Mouse (Mus musculus): ENCODE data around the gene Flt4. TPM values are rescaled to one million over a fixed set of nuclear protein-coding genes. Genes with fewer than 3 reads are reported as not detected.

The Flt4 gene
- total RNA-seq, 2 experiments from 2014 or later, result 2.8 to 4.3 TPM

DNA sequence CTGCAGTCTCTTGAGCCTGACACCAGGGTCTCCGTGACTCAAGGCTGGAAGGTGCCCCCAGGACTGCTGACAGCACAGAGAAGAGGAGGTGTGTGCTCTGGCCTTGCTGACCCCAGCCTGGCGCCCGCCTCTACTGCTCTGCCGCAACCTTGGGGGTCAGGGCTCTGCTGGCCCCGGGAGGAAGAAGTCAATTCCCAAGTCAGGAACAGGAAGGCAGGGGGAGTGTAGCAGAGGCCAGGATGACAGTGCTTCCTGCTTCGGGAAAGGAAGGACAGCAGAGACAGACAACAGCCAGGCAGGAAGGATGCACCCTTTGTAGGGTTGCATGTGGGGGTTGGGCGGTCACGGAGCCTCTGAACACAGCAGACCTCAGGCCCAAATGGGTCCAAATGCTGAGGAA is 9.4 kb downstream of the Flt4 start:
- H3K4me3 ChIP-seq, result no peak overlapping the region
- intact Hi-C loops (cut with DNase I), result no loop called here
- no peak overlapping the region for H3K27ac ChIP-seq
- no peak for TF ChIP-seq CTCF (IDR thresholded peaks at IDR 0.05)
- no peak for DNase-seq

DNA sequence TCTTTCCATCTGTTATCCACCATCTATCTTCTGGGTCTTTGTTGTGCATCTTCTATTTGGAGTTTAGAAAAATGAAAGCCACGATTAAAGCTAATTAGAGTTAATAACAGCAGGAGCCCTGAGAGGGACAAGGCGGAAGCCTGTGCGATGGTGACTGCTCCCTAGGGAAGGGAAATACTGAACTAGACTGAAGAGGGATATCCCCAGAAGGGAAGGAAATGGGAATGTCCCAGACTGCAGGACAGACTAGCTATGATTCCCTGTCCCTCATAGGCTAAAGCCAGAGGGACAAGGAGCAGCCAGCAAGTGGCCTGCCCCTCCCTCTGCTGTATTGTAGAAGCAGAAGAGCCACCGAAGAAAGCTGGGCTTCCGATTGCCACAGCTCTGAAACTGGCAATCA is 12.9 kb downstream of the Flt4 start:
- no peak for TF ChIP-seq CTCF (IDR thresholded peaks at IDR 0.05)
- Histone ChIP-seq H3K4me3 (no peak overlapping the region), H3K27ac (no peak overlapping the region)
- DNase-seq, result no peak
- intact Hi-C loops (cut with DNase I), result no loop called here

DNA sequence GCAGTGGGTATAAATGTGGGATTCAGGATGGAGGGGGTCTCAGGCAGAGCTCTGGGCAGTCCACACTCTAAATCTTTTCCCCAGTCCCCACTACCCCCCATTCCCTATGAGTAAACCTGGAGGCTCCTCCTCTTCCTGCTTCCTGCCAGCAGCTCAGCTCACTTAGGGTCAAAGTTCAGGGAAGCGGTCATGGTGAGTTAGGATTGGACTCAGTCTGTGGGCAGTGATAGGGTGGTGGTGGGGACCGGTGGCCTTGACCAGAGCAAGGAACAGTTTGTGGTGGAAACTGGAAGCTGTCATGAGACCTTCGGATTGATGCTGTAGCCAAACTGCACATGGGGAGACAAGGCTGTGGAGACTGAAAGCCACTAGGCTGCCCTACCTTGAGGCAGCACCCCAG is 15.1 kb downstream of the Flt4 start:
- Histone ChIP-seq H3K4me3 (no peak overlapping the region), H3K27ac (no peak overlapping the region)
- no peak for DNase-seq
- no peak for TF ChIP-seq CTCF (IDR thresholded peaks at IDR 0.05)
- intact Hi-C loops (cut with DNase I), result no loop called here

DNA sequence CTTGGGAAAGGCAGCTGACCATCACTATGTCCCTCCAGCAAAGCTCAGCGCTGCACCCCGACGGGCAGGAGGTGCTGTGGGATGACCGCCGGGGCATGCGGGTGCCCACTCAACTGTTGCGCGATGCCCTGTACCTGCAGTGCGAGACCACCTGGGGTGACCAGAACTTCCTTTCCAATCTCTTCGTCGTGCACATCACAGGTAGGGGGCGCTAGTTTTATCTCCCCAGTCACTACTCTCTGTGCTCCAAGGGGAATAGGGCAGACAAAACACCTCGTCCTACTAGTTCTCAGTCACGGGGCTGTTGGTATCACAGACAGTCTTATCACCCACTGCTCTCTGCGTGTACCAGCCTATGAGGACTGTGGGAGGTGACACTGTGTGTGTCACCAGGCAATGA is 16.8 kb downstream of the Flt4 start:
- TF ChIP-seq CTCF (IDR thresholded peaks at IDR 0.05), result no peak; the same call in 1 of the 2 replicates
- Histone ChIP-seq H3K27ac (no peak overlapping the region), H3K4me3 (no peak overlapping the region)
- DNase-seq, result no peak
- intact Hi-C loops (cut with DNase I), result no loop called here

GRCm38 (mm10) chr11:49626748-49627147 is 17.7 kb downstream of the Flt4 start:
- intact Hi-C loops (cut with DNase I), result no loop called here
- H3K4me3 ChIP-seq, result no peak overlapping the region
- DNase-seq, result no peak
- TF ChIP-seq CTCF (IDR thresholded peaks at IDR 0.05), result no peak
- H3K27ac ChIP-seq, result no peak overlapping the region

DNA sequence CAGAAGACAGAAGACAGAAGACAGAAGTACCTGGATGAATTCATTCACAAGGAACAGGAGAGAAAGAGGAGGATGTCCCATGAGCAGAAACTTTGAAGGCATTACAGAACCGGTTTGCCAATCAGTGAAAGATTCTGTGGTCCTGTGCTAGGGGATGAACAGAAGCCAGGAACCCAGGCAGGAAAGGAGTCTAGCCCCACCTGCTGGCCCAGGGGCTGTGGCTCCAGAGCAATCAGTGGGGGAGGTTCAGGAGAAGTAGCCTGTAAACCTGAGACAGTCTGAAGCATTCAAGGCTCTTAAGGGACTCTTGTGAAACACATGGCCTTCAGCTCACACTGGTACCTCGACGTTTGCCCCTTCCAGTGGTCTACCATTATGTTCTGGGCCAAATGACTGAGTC is 22.1 kb downstream of the Flt4 start:
- intact Hi-C loops (cut with DNase I), result no loop called here
- DNase-seq, result no peak
- TF ChIP-seq CTCF (IDR thresholded peaks at IDR 0.05), result peak; percentile 62
- Histone ChIP-seq H3K27ac (no peak overlapping the region), H3K4me3 (no peak overlapping the region)

GRCm38 (mm10) chr11:49632256-49632655 is 23.2 kb downstream of the Flt4 start:
- peak overlapping the region; percentile 48; the same call in 1 of the 2 replicates for H3K27ac ChIP-seq

GRCm38 (mm10) chr11:49634101-49634500 is 25.0 kb downstream of the Flt4 start:
- Histone ChIP-seq H3K27ac (no peak overlapping the region), H3K4me3 (no peak overlapping the region)
- no peak for DNase-seq
- intact Hi-C loops (cut with DNase I), result no loop called here
- no peak for TF ChIP-seq CTCF (IDR thresholded peaks at IDR 0.05)

More at GRCm38 (mm10) chr11:49632256-49632655, 23.2 kb downstream of the Flt4 start:
- DNase-seq, result no peak
- no peak overlapping the region for H3K4me3 ChIP-seq
- intact Hi-C loops (cut with DNase I), result no loop called here
- no peak for TF ChIP-seq CTCF (IDR thresholded peaks at IDR 0.05)

GRCm38 (mm10) chr11:49635671-49636070 is 26.6 kb downstream of the Flt4 start:
- no peak for DNase-seq
- intact Hi-C loops (cut with DNase I), result no loop called here
- Histone ChIP-seq H3K27ac (no peak overlapping the region), H3K4me3 (no peak overlapping the region)
- no peak for TF ChIP-seq CTCF (IDR thresholded peaks at IDR 0.05)

- DNase-seq, result no peak
- Histone ChIP-seq H3K4me3 (no peak overlapping the region), H3K27ac (no peak overlapping the region)
- peak; percentile 51 for TF ChIP-seq CTCF (IDR thresholded peaks at IDR 0.05)
- intact Hi-C loops (cut with DNase I), result no loop called here
Observed at GRCm38 (mm10) chr11:49636449-49636848, 27.4 kb downstream of the Flt4 start.

- no peak for TF ChIP-seq CTCF (IDR thresholded peaks at IDR 0.05)
- no peak overlapping the region for H3K4me3 ChIP-seq
- H3K27ac ChIP-seq, result no peak overlapping the region
- DNase-seq, result no peak
- intact Hi-C loops (cut with DNase I), result no loop called here
Observed at GRCm38 (mm10) chr11:49645677-49646076, 36.6 kb downstream of the Flt4 start.

GRCm38 (mm10) chr11:49650113-49650993 is 41.3 kb downstream of the Flt4 start:
- intact Hi-C loops (cut with DNase I), result loop anchor here (5.0 kb wide), 1 partner anchor 62 kb away; the partner anchor contains the start of gene Cnot6
- peak; percentile 30 for DNase-seq
- H3K27ac ChIP-seq, result peak overlapping the region; percentile 38; the same call in 1 of the 2 replicates
- peak; percentile 59 for TF ChIP-seq CTCF (IDR thresholded peaks at IDR 0.05)
- H3K4me3 ChIP-seq, result peak overlapping the region; percentile 22; the same call in 1 of the 2 replicates

- Histone ChIP-seq H3K27ac (peak overlapping the region; percentile 38; the same call in 1 of the 2 replicates), H3K4me3 (peak overlapping the region; percentile 22; the same call in 1 of the 2 replicates)
- no peak for TF ChIP-seq CTCF (IDR thresholded peaks at IDR 0.05)
- intact Hi-C loops (cut with DNase I), result loop anchor here (5.0 kb wide), 1 partner anchor 61 kb away; the partner anchor contains the start of gene Cnot6
- DNase-seq, result peak; percentile 49
Observed at GRCm38 (mm10) chr11:49650994-49651761, 42.1 kb downstream of the Flt4 start.

Measured in gastrocnemius, adult 2 months (tissue).